Mouse (Mus musculus) liver, adult 2 months (tissue): ENCODE measurements around the gene Pigv. TPM values are rescaled to one million over a fixed set of nuclear protein-coding genes. Genes with fewer than 3 reads are reported as not detected.
A peak's percentile ranks its signal among the peaks of the same experiment; 100 is the strongest.

Source experiments
- DNase-seq: peaks from one replicate; pipeline ENCODE4 v3.0.0-alpha.2; 2011; ENCODE audit warnings: low read depth, low spot score; ENCODE audit errors: extremely low read depth
- H3K27ac ChIP-seq: fragments of 200-500 bp; replicated peaks from 2 replicates; pipeline ENCODE4 v1.5.1; 2012; ENCODE audit warnings: low read depth, mild to moderate bottlenecking, control low read depth, inconsistent platforms, low read length; ENCODE audit not compliant: insufficient read depth
- H3K27me3 ChIP-seq: fragments of 200-500 bp; 2 replicates; pipeline ENCODE4 v1.6.1; 2012; ENCODE audit warnings: mild to moderate bottlenecking, moderate library complexity, low read length, inconsistent platforms; ENCODE audit not compliant: control insufficient read depth, insufficient read depth
- H3K36me3 ChIP-seq: fragments of 200-500 bp; 2 replicates; pipeline ENCODE4 v1.6.1; 2012; ENCODE audit warnings: low read length, inconsistent platforms; ENCODE audit not compliant: control insufficient read depth, insufficient read depth
- H3K4me1 ChIP-seq: fragments of 200-500 bp; 2 replicates; pipeline ENCODE4 v1.6.1; 2011; ENCODE audit warnings: low read length; ENCODE audit not compliant: control insufficient read depth, insufficient read depth
- H3K4me3 ChIP-seq: fragments of 200-500 bp; 2 replicates; pipeline ENCODE4 v1.5.1; 2011; ENCODE audit warnings: low read depth, mild to moderate bottlenecking, control low read depth, low read length, moderate library complexity; ENCODE audit not compliant: insufficient read depth
- H3K79me2 ChIP-seq: fragments of 200-500 bp; 2 replicates; pipeline ENCODE4 v1.6.1; 2012; ENCODE audit warnings: inconsistent platforms, mild to moderate bottlenecking, low read length, moderate library complexity; ENCODE audit not compliant: control insufficient read depth, insufficient read depth
- H3K9ac ChIP-seq: fragments of 200-500 bp; 2 replicates; pipeline ENCODE4 v1.6.1; 2012; ENCODE audit warnings: low read depth, mild to moderate bottlenecking, control low read depth, inconsistent platforms, low read length
- CTCF ChIP-seq: fragments of 200-500 bp; IDR thresholded peaks from 2 replicates; pipeline ENCODE4 v1.5.1; 2011; ENCODE audit warnings: low read depth, low read length, control low read depth
- POLR2A ChIP-seq: fragments of 200-500 bp; IDR thresholded peaks from 2 replicates; pipeline ENCODE4 v1.6.1; 2011; ENCODE audit warnings: low read length, control low read depth; ENCODE audit not compliant: insufficient read depth; ENCODE audit errors: extremely low read depth
- WGBS: fragments of 180-500 bp; shearing (Covaris S2); methylation state at CpG from one replicate; pipeline ENCODE4 v1.1.7; 2018; 5-methylcytosine and 5-hydroxymethylcytosine counted together
- polyA plus RNA-seq: library from polyadenylated mRNA; depleted of rRNA; stranded (reverse); fragments of >200 nt; gene quantifications from 2 replicates; pipeline ENCODE4 v1.2.3, GENCODE M21; 2012
- total RNA-seq: library from RNA; depleted of rRNA; stranded (reverse); fragments of >200 nt; gene quantifications from 2 replicates; pipeline ENCODE4 v1.2.3, GENCODE M21; 2014

Pigv gene
- total and polyA plus RNA-seq, 2 experiments: 6.4 to 7.5 TPM

GRCm38 (mm10) chr4:133707464-133707863, 35.0 kb upstream of the Pigv start:
- no peaks in the 10 kb centered on the region for H3K27me3 ChIP-seq
- no peak for TF ChIP-seq POLR2A
- peaks cover 5% of the 10 kb centered on the region for H3K4me1 ChIP-seq
- peaks cover 32% of the 10 kb centered on the region; the same call in 1 of the 2 replicates for H3K79me2 ChIP-seq
- peak overlapping the region; percentile 15; the same call in 1 of the 2 replicates for H3K27ac ChIP-seq
- H3K36me3 ChIP-seq: peaks cover 32% of the 10 kb centered on the region
- 63% methylated on average over 1 of the region's 1 CpGs for WGBS
- H3K9ac ChIP-seq: no peak overlapping the region
- no peak overlapping the region for H3K4me3 ChIP-seq
- DNase-seq: no peak

GRCm38 (mm10) chr4:133706956-133707355, 34.5 kb upstream of the Pigv start:
- peaks cover 30% of the 10 kb centered on the region; the same call in 1 of the 2 replicates for H3K79me2 ChIP-seq
- H3K9ac ChIP-seq: no peak overlapping the region
- H3K27me3 ChIP-seq: no peaks in the 10 kb centered on the region
- TF ChIP-seq POLR2A: no peak
- TF ChIP-seq CTCF: no peak
- peaks cover 33% of the 10 kb centered on the region for H3K36me3 ChIP-seq
- H3K4me1 ChIP-seq: peaks cover 5% of the 10 kb centered on the region
- no peak overlapping the region for H3K4me3 ChIP-seq
- peak; percentile 51 for DNase-seq
- H3K27ac ChIP-seq: peak overlapping the region; percentile 68
- 75% methylated on average over 8 of the region's 8 CpGs for WGBS

- peaks cover 26% of the 10 kb centered on the region; the same call in 1 of the 2 replicates for H3K36me3 ChIP-seq
- TF ChIP-seq POLR2A (no peak), CTCF (no peak)
- H3K27ac ChIP-seq: 0 out of 2 replicates have a peak overlapping the region, but pooled peaks have one; percentile 19
- 56% methylated on average over 4 of the region's 4 CpGs for WGBS
- peaks cover 10% of the 10 kb centered on the region for H3K4me1 ChIP-seq
- H3K4me3 ChIP-seq: no peak overlapping the region
- H3K27me3 ChIP-seq: no peaks in the 10 kb centered on the region
- H3K9ac ChIP-seq: no peak overlapping the region
- peaks cover 26% of the 10 kb centered on the region; the same call in 1 of the 2 replicates for H3K79me2 ChIP-seq
- no peak for DNase-seq
These were observed 32.6 kb upstream of the Pigv start for GRCm38 (mm10) chr4:133705062-133705461.

GRCm38 (mm10) chr4:133700905-133701368, 28.5 kb upstream of the Pigv start:
- Histone ChIP-seq H3K36me3 (peaks cover 25% of the 10 kb centered on the region; the same call in 1 of the 2 replicates), H3K27me3 (no peaks in the 10 kb centered on the region), H3K4me1 (peaks cover 8% of the 10 kb centered on the region), H3K79me2 (peaks cover 16% of the 10 kb centered on the region; the same call in 1 of the 2 replicates), H3K9ac (no peak overlapping the region), H3K27ac (no peak overlapping the region), H3K4me3 (no peak overlapping the region)
- DNase-seq: no peak
- no peak for TF ChIP-seq POLR2A
- no peak for TF ChIP-seq CTCF
- 71% methylated on average over 11 of the region's 11 CpGs for WGBS

GRCm38 (mm10) chr4:133695363-133695762, 22.9 kb upstream of the Pigv start:
- Histone ChIP-seq H3K27me3 (no peaks in the 10 kb centered on the region), H3K36me3 (peaks cover 59% of the 10 kb centered on the region), H3K79me2 (peaks cover 9% of the 10 kb centered on the region; the same call in 1 of the 2 replicates), H3K4me1 (no peaks in the 10 kb centered on the region), H3K27ac (no peak overlapping the region), H3K4me3 (no peak overlapping the region), H3K9ac (no peak overlapping the region)
- whole genome bisulfite sequencing: 60% methylated on average over 3 of the region's 3 CpGs
- TF ChIP-seq CTCF (no peak), POLR2A (no peak)
- no peak for DNase-seq

GRCm38 (mm10) chr4:133690252-133690651, 17.8 kb upstream of the Pigv start:
- no peaks in the 10 kb centered on the region for H3K79me2 ChIP-seq
- TF ChIP-seq CTCF (no peak), POLR2A (no peak)
- 0 out of 2 replicates have a peak overlapping the region, but pooled peaks have one; percentile 9 for H3K27ac ChIP-seq
- 53% methylated on average over 5 of the region's 5 CpGs for WGBS
- H3K27me3 ChIP-seq: no peaks in the 10 kb centered on the region
- H3K36me3 ChIP-seq: peaks cover 81% of the 10 kb centered on the region
- DNase-seq: peak; percentile 29
- H3K9ac ChIP-seq: no peak overlapping the region
- no peak overlapping the region for H3K4me3 ChIP-seq
- H3K4me1 ChIP-seq: peaks cover 11% of the 10 kb centered on the region
